Mouse (Mus musculus) liver, adult 10 weeks (tissue): ENCODE data around the gene Bdp1. TPM values are rescaled to one million over a fixed set of nuclear protein-coding genes. Genes with fewer than 3 reads are reported as not detected.

Source experiments
- polyA plus RNA-seq: library from polyadenylated mRNA; stranded (reverse); fragments of 350-450 nt; fragmentation: Illumina TruSeq; extraction: RNeasy Lipid Tissue Mini Kit (QIAGEN cat#74804); gene quantifications from one replicate; pipeline ENCODE4 v1.2.3, GENCODE M21; 2014; ENCODE audit warnings: low read depth, low replicate concordance

The Bdp1 gene
- 11.1 TPM for polyA plus RNA-seq

DNA sequence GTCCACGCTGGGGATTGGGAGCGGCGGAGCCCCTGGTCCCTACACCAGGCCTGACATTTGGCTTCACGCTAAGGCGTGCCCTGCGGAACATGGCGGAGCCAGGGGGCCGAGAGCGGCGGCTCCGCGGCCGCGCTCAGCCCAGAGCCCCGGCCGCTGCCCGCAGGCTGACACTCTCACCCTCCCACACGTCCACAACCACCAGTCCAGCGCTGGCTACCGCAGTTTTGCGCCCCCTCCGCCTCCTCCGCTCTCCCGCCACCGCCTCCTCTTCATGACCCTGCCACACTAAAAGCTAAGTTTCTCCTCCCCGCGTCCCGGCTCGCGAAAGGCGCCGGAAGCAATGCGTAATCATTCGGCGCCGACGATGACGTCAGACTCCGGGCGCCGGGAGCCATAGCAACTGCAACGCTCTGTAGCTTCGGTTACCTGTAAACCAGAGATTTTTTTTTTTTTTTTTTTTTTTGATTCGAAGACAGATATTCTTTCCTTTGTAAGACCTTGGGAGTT lies at the start of gene Bdp1:
Gene Bdp1, minus strand, starts transcription at position 323 of the 507 bp plus-strand sequence.

DNA sequence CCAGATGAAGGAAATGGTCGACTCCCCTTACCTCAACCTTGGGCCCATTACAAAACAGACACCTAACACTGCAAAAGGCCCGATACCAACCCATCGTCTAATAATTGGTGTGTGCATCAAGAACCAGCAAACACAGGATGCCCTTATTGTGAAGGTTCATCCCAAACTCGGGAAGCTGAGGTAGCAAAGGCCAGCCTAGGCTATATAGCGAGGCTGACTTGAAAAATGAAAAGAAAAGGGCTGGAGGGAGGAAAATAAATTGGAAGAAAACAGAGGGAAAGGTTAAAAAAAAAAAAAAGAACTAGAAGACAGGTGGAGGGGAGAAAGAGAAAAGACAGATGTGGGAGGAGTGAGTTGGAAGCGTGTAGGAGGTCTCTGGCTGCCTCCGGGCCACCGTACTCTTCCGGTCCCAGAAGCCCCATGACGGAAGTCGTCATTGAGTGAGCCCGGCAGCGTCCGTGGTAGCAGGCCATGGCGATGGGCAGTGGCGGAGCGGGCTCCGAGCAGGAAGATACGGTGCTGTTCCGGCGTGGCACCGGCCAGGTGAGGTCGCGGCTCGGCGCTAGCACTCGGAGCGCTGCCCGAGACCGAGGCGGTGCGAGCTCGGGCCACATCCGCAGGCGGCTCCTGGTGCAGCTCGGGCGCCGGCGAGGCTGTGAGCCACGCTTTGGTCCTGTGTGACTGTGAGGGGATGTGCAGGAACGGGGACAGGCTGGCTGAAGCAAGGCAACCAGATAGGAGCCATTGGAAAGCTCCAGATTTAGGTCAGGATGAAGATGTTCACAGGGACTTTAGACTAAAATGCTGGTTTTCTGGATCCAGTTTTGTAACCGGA lies 20.8 kb upstream of the Bdp1 start, which contains the start of gene Smn1:
Gene Smn1, plus strand, starts transcription at position 430 of the 835 bp plus-strand sequence.

DNA sequence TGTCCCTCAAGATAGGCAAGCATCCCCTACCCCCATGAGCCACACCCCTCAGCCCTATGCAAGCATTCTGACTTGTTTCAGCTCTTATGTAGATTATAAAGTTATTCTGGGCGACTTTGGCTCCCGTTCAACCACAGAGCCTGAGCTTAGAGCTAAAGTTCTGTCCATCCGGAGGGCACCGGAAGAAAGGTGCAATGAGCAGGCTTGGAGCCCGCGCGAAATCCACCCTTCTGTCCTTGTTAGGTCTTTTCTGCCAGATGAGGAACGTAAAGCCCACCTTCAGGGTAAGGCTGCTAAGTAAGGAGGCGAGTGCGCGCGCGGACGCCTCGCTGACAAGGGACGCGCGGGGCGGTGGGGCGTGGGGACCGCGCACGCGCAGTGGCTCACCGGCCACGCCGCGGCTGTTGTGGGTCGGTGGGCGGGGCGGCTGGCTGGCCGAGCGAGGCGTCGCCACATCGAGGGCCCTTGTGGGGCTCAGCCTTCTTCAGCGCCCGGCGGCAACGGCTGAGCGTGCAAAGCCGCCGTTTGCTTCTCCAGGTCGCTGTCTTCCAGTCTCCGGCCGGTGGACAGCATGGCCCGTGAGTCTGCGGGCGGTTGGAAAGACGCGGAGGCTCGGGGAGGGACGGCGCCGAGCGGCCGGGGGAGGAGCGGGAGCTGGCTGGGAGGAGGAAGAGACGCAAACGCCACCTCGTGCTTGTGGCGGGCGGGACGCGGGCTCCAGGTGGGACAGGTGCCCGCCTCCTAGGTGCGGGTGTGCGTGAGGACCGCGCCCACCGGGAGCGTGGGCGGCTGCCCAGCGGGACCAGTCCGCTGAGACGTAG lies 4.0 kb upstream of the Bdp1 start, which contains the start of gene Serf1:
Gene Serf1, plus strand, starts transcription at position 361 of the 821 bp plus-strand sequence.

DNA sequence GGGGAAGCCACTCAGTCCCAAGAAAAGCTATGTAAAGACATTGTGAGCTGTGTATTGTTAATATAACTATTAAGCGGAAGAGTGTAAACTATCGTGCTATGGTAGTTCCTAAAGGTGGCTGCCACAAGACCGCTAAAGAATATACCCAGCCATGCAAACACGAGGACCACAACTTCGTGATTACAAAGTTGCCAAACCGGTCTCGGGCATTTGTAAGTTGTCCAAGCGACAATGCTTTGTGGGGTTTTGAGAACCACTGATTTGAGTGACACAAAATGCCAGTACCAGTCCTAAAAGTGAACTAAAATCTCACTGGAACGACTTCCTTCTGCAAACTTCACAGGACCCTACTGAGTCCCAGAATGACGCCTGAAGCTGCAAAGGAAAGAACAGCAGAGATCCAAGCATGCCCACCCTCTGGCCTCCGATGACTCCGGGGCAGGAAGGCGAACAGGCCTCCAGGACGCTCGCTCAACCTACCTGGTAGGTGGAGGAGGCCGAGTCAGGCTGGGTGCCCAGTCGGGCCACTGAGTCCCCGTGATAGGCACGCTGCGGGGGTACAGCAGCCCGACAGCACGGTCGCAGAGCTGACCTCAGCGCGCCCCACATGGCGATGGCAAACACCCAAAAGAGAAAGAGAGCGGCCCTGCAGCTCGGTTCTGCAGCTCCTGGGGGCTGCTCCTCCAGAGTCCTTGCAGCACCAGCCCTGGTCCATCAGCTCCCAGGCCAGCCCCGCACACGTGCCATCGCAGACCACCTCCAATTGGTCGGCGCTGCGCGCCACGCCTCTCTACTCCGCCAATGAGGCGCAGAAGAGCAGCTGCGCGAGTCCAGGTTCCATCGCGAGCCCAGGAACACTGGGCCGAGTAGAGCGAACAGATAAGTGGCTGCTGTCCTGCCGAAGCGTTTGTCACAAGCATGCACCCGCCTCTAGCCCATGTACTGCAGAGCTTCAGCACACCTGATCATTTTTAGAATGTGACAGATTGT lies 88.7 kb downstream of the Bdp1 start, which contains the start of gene Mccc2:
Gene Mccc2, minus strand, starts transcription at position 734 of the 990 bp plus-strand sequence.

Other genes with a start within 250 kb of the Bdp1 start
- gene Cartpt, start 203.0 kb downstream of the Bdp1 start, polyA plus RNA-seq, result not detected
- 102 TPM for gene Mccc2, start 88.4 kb downstream of the Bdp1 start, polyA plus RNA-seq
- 34.0 TPM for gene Serf1, start 3.9 kb upstream of the Bdp1 start, polyA plus RNA-seq
- gene Smn1, start 20.8 kb upstream of the Bdp1 start, polyA plus RNA-seq, result 13.3 TPM
- gene Naip2, start 98.0 kb upstream of the Bdp1 start, polyA plus RNA-seq, result 3.4 TPM
- 1.7 TPM for gene Naip5, start 142.3 kb upstream of the Bdp1 start, polyA plus RNA-seq
- 0.77 TPM for gene Naip6, start 213.6 kb upstream of the Bdp1 start, polyA plus RNA-seq